Mouse (Mus musculus): ENCODE data around the gene Acbd3. TPM values are rescaled to one million over a fixed set of nuclear protein-coding genes. Genes with fewer than 3 reads are reported as not detected.

Gene Acbd3
- polyA plus RNA-seq, 1 experiment from 2014 or later: 29.4 TPM

- H3K9ac ChIP-seq (replicated peaks; ENCODE audit: low read depth, low read length): no peak overlapping the region
- H3K27me3 ChIP-seq (ENCODE audit: control insufficient read depth, insufficient read depth, low read length): no peaks in the 10 kb centered on the region
- H3K4me2 ChIP-seq (replicated peaks; ENCODE audit: low read depth, low read length): no peak overlapping the region
- H3K36me3 ChIP-seq (ENCODE audit: control insufficient read depth, insufficient read depth, low read length): peaks cover 25% of the 10 kb centered on the region
- H3K4me3 ChIP-seq (ENCODE audit: low read depth, low read length): no peak overlapping the region
- 96% methylated on average over 5 of the region's 5 CpGs for WGBS
- H3K9me3 ChIP-seq (ENCODE audit: control insufficient read depth, low read depth, low read length): no peaks in the 10 kb centered on the region; the same call in 1 of the 2 replicates
- no peak overlapping the region for H3K27ac ChIP-seq (ENCODE audit: low read length)
- H3K4me1 ChIP-seq (ENCODE audit: control insufficient read depth, insufficient read depth, low read length): peaks cover 3% of the 10 kb centered on the region; the same call in 1 of the 2 replicates
- ATAC-seq (ENCODE audit: insufficient number of reproducible peaks, insufficient read depth, low FRiP score, low read depth): no peak
Measured at GRCm38 (mm10) chr1:180798660-180799059, 72.8 kb downstream of the Acbd3 start.

GRCm38 (mm10) chr1:180799253-180799652 is 73.4 kb downstream of the Acbd3 start:
- ATAC-seq (ENCODE audit: insufficient number of reproducible peaks, insufficient read depth, low FRiP score, low read depth): no peak
- H3K4me1 ChIP-seq (ENCODE audit: control insufficient read depth, insufficient read depth, low read length): no peaks in the 10 kb centered on the region
- H3K27me3 ChIP-seq (ENCODE audit: control insufficient read depth, insufficient read depth, low read length): no peaks in the 10 kb centered on the region
- H3K4me2 ChIP-seq (replicated peaks; ENCODE audit: low read depth, low read length): no peak overlapping the region
- no peak overlapping the region for H3K27ac ChIP-seq (ENCODE audit: low read length)
- whole genome bisulfite sequencing: 90% methylated on average over 5 of the region's 5 CpGs
- H3K36me3 ChIP-seq (ENCODE audit: control insufficient read depth, insufficient read depth, low read length): peaks cover 31% of the 10 kb centered on the region
- H3K9me3 ChIP-seq (ENCODE audit: control insufficient read depth, low read depth, low read length): no peaks in the 10 kb centered on the region; the same call in 1 of the 2 replicates
- no peak overlapping the region for H3K9ac ChIP-seq (replicated peaks; ENCODE audit: low read depth, low read length)
- H3K4me3 ChIP-seq (ENCODE audit: low read depth, low read length): no peak overlapping the region

- H3K27ac ChIP-seq (ENCODE audit: low read length): no peak overlapping the region
- H3K4me1 ChIP-seq (ENCODE audit: control insufficient read depth, insufficient read depth, low read length): no peaks in the 10 kb centered on the region
- no peaks in the 10 kb centered on the region for H3K27me3 ChIP-seq (ENCODE audit: control insufficient read depth, insufficient read depth, low read length)
- no peak overlapping the region for H3K4me3 ChIP-seq (ENCODE audit: low read depth, low read length)
- WGBS: 92% methylated on average over 5 of the region's 5 CpGs
- no peak overlapping the region for H3K4me2 ChIP-seq (replicated peaks; ENCODE audit: low read depth, low read length)
- H3K9ac ChIP-seq (replicated peaks; ENCODE audit: low read depth, low read length): no peak overlapping the region
- no peak for ATAC-seq (ENCODE audit: insufficient number of reproducible peaks, insufficient read depth, low FRiP score, low read depth)
- H3K36me3 ChIP-seq (ENCODE audit: control insufficient read depth, insufficient read depth, low read length): peaks cover 39% of the 10 kb centered on the region
- H3K9me3 ChIP-seq (ENCODE audit: control insufficient read depth, low read depth, low read length): no peaks in the 10 kb centered on the region; the same call in 1 of the 2 replicates
Measured at GRCm38 (mm10) chr1:180800022-180800421, 74.2 kb downstream of the Acbd3 start.

GRCm38 (mm10) chr1:180800814-180801213 is 75.0 kb downstream of the Acbd3 start:
- H3K9me3 ChIP-seq (ENCODE audit: control insufficient read depth, low read depth, low read length): no peaks in the 10 kb centered on the region; the same call in 1 of the 2 replicates
- no peak overlapping the region for H3K4me3 ChIP-seq (ENCODE audit: low read depth, low read length)
- H3K36me3 ChIP-seq (ENCODE audit: control insufficient read depth, insufficient read depth, low read length): peaks cover 46% of the 10 kb centered on the region
- no peak overlapping the region for H3K4me2 ChIP-seq (replicated peaks; ENCODE audit: low read depth, low read length)
- 51% methylated on average over 2 of the region's 2 CpGs for WGBS
- H3K27me3 ChIP-seq (ENCODE audit: control insufficient read depth, insufficient read depth, low read length): no peaks in the 10 kb centered on the region
- H3K27ac ChIP-seq (ENCODE audit: low read length): no peak overlapping the region
- H3K9ac ChIP-seq (replicated peaks; ENCODE audit: low read depth, low read length): no peak overlapping the region
- H3K4me1 ChIP-seq (ENCODE audit: control insufficient read depth, insufficient read depth, low read length): no peaks in the 10 kb centered on the region
- ATAC-seq (ENCODE audit: insufficient number of reproducible peaks, insufficient read depth, low FRiP score, low read depth): no peak

- no peak for ATAC-seq (ENCODE audit: insufficient number of reproducible peaks, insufficient read depth, low FRiP score, low read depth)
- no peak overlapping the region for H3K4me2 ChIP-seq (replicated peaks; ENCODE audit: low read depth, low read length)
- 71% methylated on average over 3 of the region's 3 CpGs for WGBS
- H3K9ac ChIP-seq (replicated peaks; ENCODE audit: low read depth, low read length): no peak overlapping the region
- no peaks in the 10 kb centered on the region for H3K4me1 ChIP-seq (ENCODE audit: control insufficient read depth, insufficient read depth, low read length)
- H3K4me3 ChIP-seq (ENCODE audit: low read depth, low read length): no peak overlapping the region
- H3K9me3 ChIP-seq (ENCODE audit: control insufficient read depth, low read depth, low read length): no peaks in the 10 kb centered on the region; the same call in 1 of the 2 replicates
- peaks cover 54% of the 10 kb centered on the region for H3K36me3 ChIP-seq (ENCODE audit: control insufficient read depth, insufficient read depth, low read length)
- H3K27ac ChIP-seq (ENCODE audit: low read length): no peak overlapping the region
- no peaks in the 10 kb centered on the region for H3K27me3 ChIP-seq (ENCODE audit: control insufficient read depth, insufficient read depth, low read length)
Measured at GRCm38 (mm10) chr1:180801466-180801994, 75.7 kb downstream of the Acbd3 start.

Other genes with a start within 250 kb of the Acbd3 start
- 1.2 and 2.3 TPM in 2 replicates for gene Stum, start 242.5 kb upstream of the Acbd3 start, polyA plus RNA-seq (2014; fragmentation: Nextera tagmentation; extraction: Ambion mirVana)
- 128 and 134 TPM in 2 replicates for gene Parp1, start 157.1 kb upstream of the Acbd3 start, polyA plus RNA-seq (2014; fragmentation: Nextera tagmentation; extraction: Ambion mirVana)
- gene Lin9, start 84.9 kb upstream of the Acbd3 start, polyA plus RNA-seq (2014; fragmentation: Nextera tagmentation; extraction: Ambion mirVana): 18.9 and 21.9 TPM in 2 replicates
- gene Mixl1, start 29.0 kb upstream of the Acbd3 start, polyA plus RNA-seq (2014; fragmentation: Nextera tagmentation; extraction: Ambion mirVana): 0.27 TPM in 1 of 2 replicates, not detected in the other
- 2,483 and 2,506 TPM in 2 replicates for gene H3f3a, start 87.9 kb downstream of the Acbd3 start, polyA plus RNA-seq (2014; fragmentation: Nextera tagmentation; extraction: Ambion mirVana)
- 34.7 and 35.2 TPM in 2 replicates for gene Sde2, start 125.1 kb downstream of the Acbd3 start, polyA plus RNA-seq (2014; fragmentation: Nextera tagmentation; extraction: Ambion mirVana)
- gene Lefty2, start 167.1 kb downstream of the Acbd3 start, polyA plus RNA-seq (2014; fragmentation: Nextera tagmentation; extraction: Ambion mirVana): 0.14 TPM in 1 of 2 replicates, not detected in the other
- 86.0 and 92.3 TPM in 2 replicates for gene Pycr2, start 178.2 kb downstream of the Acbd3 start, polyA plus RNA-seq (2014; fragmentation: Nextera tagmentation; extraction: Ambion mirVana)
- 1.8 and 3.6 TPM in 2 replicates for gene Lefty1, start 209.0 kb downstream of the Acbd3 start, polyA plus RNA-seq (2014; fragmentation: Nextera tagmentation; extraction: Ambion mirVana)
- gene Tmem63a, start 216.3 kb downstream of the Acbd3 start, polyA plus RNA-seq (2014; fragmentation: Nextera tagmentation; extraction: Ambion mirVana): 14.8 and 17.9 TPM in 2 replicates

Measured in stomach, embryonic 14.5 days (tissue).